Mouse (Mus musculus): ENCODE measurements around the gene Nacc1.

DNA sequence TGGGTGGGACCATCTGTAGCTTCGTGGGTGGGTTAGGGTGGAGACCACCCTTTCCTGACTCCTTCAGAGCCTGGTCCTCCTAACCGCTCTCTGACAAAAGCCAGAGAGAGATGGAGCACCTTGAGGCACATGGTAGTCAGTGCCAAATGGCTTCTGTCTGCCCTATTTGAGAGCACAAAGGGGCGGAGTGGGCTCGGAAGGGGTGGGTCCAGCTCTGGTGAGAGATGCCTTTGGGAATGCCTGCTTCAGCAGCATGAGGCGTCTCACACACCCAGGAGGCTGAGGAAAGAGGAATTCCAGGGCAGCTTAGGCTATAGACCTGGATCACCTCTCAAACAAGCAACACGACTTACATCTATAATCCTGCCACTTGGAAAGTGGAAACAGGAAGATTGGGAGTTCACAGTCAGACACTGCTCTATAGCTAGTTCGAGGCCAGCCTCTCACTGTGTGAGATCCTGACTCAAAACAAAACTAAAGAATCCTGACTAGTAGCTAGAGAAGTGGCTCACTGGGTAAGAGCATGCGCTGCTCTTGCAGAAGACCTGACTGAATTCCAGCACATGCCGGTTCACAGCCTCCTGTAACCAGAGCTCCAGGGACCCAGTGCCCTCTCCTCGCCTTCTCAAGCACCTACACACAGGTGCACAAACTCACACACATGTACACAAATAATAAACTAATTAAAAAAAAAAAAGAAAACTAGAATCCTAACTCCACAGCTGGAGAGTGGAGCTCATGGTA is 53.6 kb downstream of the Nacc1 start:
- TF ChIP-seq CTCF (IDR thresholded peaks at IDR 0.05; ENCODE audit: extremely low read depth, insufficient read length, insufficient replicate concordance, low read depth, low read length) (no peak), POLR2A (IDR thresholded peaks at IDR 0.05; ENCODE audit: low read depth, low read length) (no peak)

All from small intestine, adult 2 months (tissue).